Mouse (Mus musculus): ENCODE data around the gene Dnajb4. TPM values are rescaled to one million over a fixed set of nuclear protein-coding genes. Genes with fewer than 3 reads are reported as not detected.

Gene Dnajb4
- polyA plus RNA-seq, 1 experiment from 2014 or later, result 26.5 TPM

- ATAC-seq (ENCODE audit: insufficient read depth, low FRiP score, low TSS enrichment) (no peak), DNase-seq (ENCODE audit: low spot score) (no peak)
- WGBS, result 50% methylated on average over 7 of the region's 7 CpGs
- Histone ChIP-seq H3K27ac (ENCODE audit: low read depth, low read length) (no peak overlapping the region), H3K4me1 (ENCODE audit: control insufficient read depth, insufficient read depth, low read length) (peaks cover 18% of the 10 kb centered on the region), H3K27me3 (ENCODE audit: control insufficient read depth, insufficient read depth, low read length) (no peaks in the 10 kb centered on the region), H3K4me3 (ENCODE audit: low read depth, low read length) (peak overlapping the region; percentile 97), H3K9me3 (ENCODE audit: control insufficient read depth, low read length) (no peaks in the 10 kb centered on the region), H3K4me2 (ENCODE audit: low read depth) (peak overlapping the region; percentile 58), H3K9ac (ENCODE audit: low read length) (peak overlapping the region; percentile 100), H3K36me3 (ENCODE audit: control insufficient read depth, insufficient read depth, low read length) (no peaks in the 10 kb centered on the region)
Observed at GRCm38 (mm10) chr3:152211731-152212279, 1.7 kb upstream of the Dnajb4 start.

- Histone ChIP-seq H3K9me3 (ENCODE audit: control insufficient read depth, low read length) (no peaks in the 10 kb centered on the region), H3K9ac (ENCODE audit: low read length) (peak overlapping the region; percentile 100), H3K4me1 (ENCODE audit: control insufficient read depth, insufficient read depth, low read length) (peaks cover 18% of the 10 kb centered on the region), H3K36me3 (ENCODE audit: control insufficient read depth, insufficient read depth, low read length) (no peaks in the 10 kb centered on the region), H3K4me3 (ENCODE audit: low read depth, low read length) (peak overlapping the region; percentile 97), H3K27ac (ENCODE audit: low read depth, low read length) (peak overlapping the region; percentile 100), H3K4me2 (ENCODE audit: low read depth) (peak overlapping the region; percentile 58), H3K27me3 (ENCODE audit: control insufficient read depth, insufficient read depth, low read length) (no peaks in the 10 kb centered on the region)
- DNase-seq (ENCODE audit: low spot score), result peak; percentile 79
- ATAC-seq (ENCODE audit: insufficient read depth, low FRiP score, low TSS enrichment), result peak; percentile 70
- WGBS, result 0% methylated on average over 50 of the region's 68 CpGs
Observed at GRCm38 (mm10) chr3:152210728-152211391, 758 bp upstream of the Dnajb4 start.

- Histone ChIP-seq H3K27ac (ENCODE audit: low read depth, low read length) (peak overlapping the region; percentile 100), H3K9ac (ENCODE audit: low read length) (peak overlapping the region; percentile 100), H3K9me3 (ENCODE audit: control insufficient read depth, low read length) (no peaks in the 10 kb centered on the region), H3K27me3 (ENCODE audit: control insufficient read depth, insufficient read depth, low read length) (no peaks in the 10 kb centered on the region), H3K4me2 (ENCODE audit: low read depth) (peak overlapping the region; percentile 81), H3K36me3 (ENCODE audit: control insufficient read depth, insufficient read depth, low read length) (no peaks in the 10 kb centered on the region), H3K4me3 (ENCODE audit: low read depth, low read length) (peak overlapping the region; percentile 97), H3K4me1 (ENCODE audit: control insufficient read depth, insufficient read depth, low read length) (peaks cover 18% of the 10 kb centered on the region)
- DNase-seq (ENCODE audit: low spot score), result peak; percentile 58
- WGBS, result 9% methylated on average over 25 of the region's 25 CpGs
- ATAC-seq (ENCODE audit: insufficient read depth, low FRiP score, low TSS enrichment), result peak; percentile 36
Observed at GRCm38 (mm10) chr3:152209177-152209966, 730 bp downstream of the Dnajb4 start.

GRCm38 (mm10) chr3:152208096-152208885 lies 1.8 kb downstream of the Dnajb4 start:
- no peaks in the 10 kb centered on the region for H3K36me3 ChIP-seq (ENCODE audit: control insufficient read depth, insufficient read depth, low read length)
- no peak overlapping the region for H3K27ac ChIP-seq (ENCODE audit: low read depth, low read length)
- ATAC-seq (ENCODE audit: insufficient read depth, low FRiP score, low TSS enrichment) (no peak), DNase-seq (ENCODE audit: low spot score) (no peak)
- H3K4me1 ChIP-seq (ENCODE audit: control insufficient read depth, insufficient read depth, low read length), result peaks cover 18% of the 10 kb centered on the region
- H3K4me3 ChIP-seq (ENCODE audit: low read depth, low read length), result no peak overlapping the region
- no peaks in the 10 kb centered on the region for H3K9me3 ChIP-seq (ENCODE audit: control insufficient read depth, low read length)
- H3K4me2 ChIP-seq (ENCODE audit: low read depth), result no peak overlapping the region; the same call in 1 of the 2 replicates
- no peak overlapping the region for H3K9ac ChIP-seq (ENCODE audit: low read length)
- no peaks in the 10 kb centered on the region for H3K27me3 ChIP-seq (ENCODE audit: control insufficient read depth, insufficient read depth, low read length)
- 91% methylated on average over 7 of the region's 7 CpGs for WGBS

- ATAC-seq (ENCODE audit: insufficient read depth, low FRiP score, low TSS enrichment) (no peak), DNase-seq (ENCODE audit: low spot score) (no peak)
- no peaks in the 10 kb centered on the region for H3K9me3 ChIP-seq (ENCODE audit: control insufficient read depth, low read length)
- no peaks in the 10 kb centered on the region for H3K27me3 ChIP-seq (ENCODE audit: control insufficient read depth, insufficient read depth, low read length)
- no peak overlapping the region for H3K4me2 ChIP-seq (ENCODE audit: low read depth)
- H3K4me1 ChIP-seq (ENCODE audit: control insufficient read depth, insufficient read depth, low read length), result peaks cover 10% of the 10 kb centered on the region
- H3K9ac ChIP-seq (ENCODE audit: low read length), result no peak overlapping the region
- WGBS, result 94% methylated on average over 4 of the region's 4 CpGs
- no peaks in the 10 kb centered on the region for H3K36me3 ChIP-seq (ENCODE audit: control insufficient read depth, insufficient read depth, low read length)
- no peak overlapping the region for H3K27ac ChIP-seq (ENCODE audit: low read depth, low read length)
- no peak overlapping the region for H3K4me3 ChIP-seq (ENCODE audit: low read depth, low read length)
Observed at GRCm38 (mm10) chr3:152207156-152207555, 2.9 kb downstream of the Dnajb4 start.

- no peak overlapping the region for H3K9ac ChIP-seq (ENCODE audit: low read length)
- H3K27ac ChIP-seq (ENCODE audit: low read depth, low read length), result no peak overlapping the region
- ATAC-seq (ENCODE audit: insufficient read depth, low FRiP score, low TSS enrichment) (no peak), DNase-seq (ENCODE audit: low spot score) (no peak)
- H3K4me2 ChIP-seq (ENCODE audit: low read depth), result no peak overlapping the region
- H3K27me3 ChIP-seq (ENCODE audit: control insufficient read depth, insufficient read depth, low read length), result no peaks in the 10 kb centered on the region
- no peak overlapping the region for H3K4me3 ChIP-seq (ENCODE audit: low read depth, low read length)
- peaks cover 7% of the 10 kb centered on the region; the same call in 1 of the 2 replicates for H3K4me1 ChIP-seq (ENCODE audit: control insufficient read depth, insufficient read depth, low read length)
- no peaks in the 10 kb centered on the region for H3K36me3 ChIP-seq (ENCODE audit: control insufficient read depth, insufficient read depth, low read length)
- no peaks in the 10 kb centered on the region for H3K9me3 ChIP-seq (ENCODE audit: control insufficient read depth, low read length)
- WGBS, result 92% methylated on average over 3 of the region's 3 CpGs
Observed at GRCm38 (mm10) chr3:152204577-152204976, 5.5 kb downstream of the Dnajb4 start.

- Histone ChIP-seq H3K4me3 (ENCODE audit: low read depth, low read length) (no peak overlapping the region), H3K9me3 (ENCODE audit: control insufficient read depth, low read length) (no peaks in the 10 kb centered on the region), H3K27me3 (ENCODE audit: control insufficient read depth, insufficient read depth, low read length) (no peaks in the 10 kb centered on the region), H3K9ac (ENCODE audit: low read length) (no peak overlapping the region), H3K27ac (ENCODE audit: low read depth, low read length) (no peak overlapping the region), H3K4me1 (ENCODE audit: control insufficient read depth, insufficient read depth, low read length) (peaks cover 4% of the 10 kb centered on the region; the same call in 1 of the 2 replicates), H3K36me3 (ENCODE audit: control insufficient read depth, insufficient read depth, low read length) (no peaks in the 10 kb centered on the region), H3K4me2 (ENCODE audit: low read depth) (no peak overlapping the region)
- DNase-seq (ENCODE audit: low spot score) (no peak), ATAC-seq (ENCODE audit: insufficient read depth, low FRiP score, low TSS enrichment) (no peak)
- 69% methylated on average over 3 of the region's 3 CpGs for WGBS
Observed at GRCm38 (mm10) chr3:152203996-152204395, 6.1 kb downstream of the Dnajb4 start.

- ATAC-seq (ENCODE audit: insufficient read depth, low FRiP score, low TSS enrichment) (no peak), DNase-seq (ENCODE audit: low spot score) (no peak)
- no peaks in the 10 kb centered on the region for H3K9me3 ChIP-seq (ENCODE audit: control insufficient read depth, low read length)
- H3K27me3 ChIP-seq (ENCODE audit: control insufficient read depth, insufficient read depth, low read length), result no peaks in the 10 kb centered on the region
- no peak overlapping the region for H3K4me3 ChIP-seq (ENCODE audit: low read depth, low read length)
- no peak overlapping the region for H3K9ac ChIP-seq (ENCODE audit: low read length)
- H3K4me2 ChIP-seq (ENCODE audit: low read depth), result no peak overlapping the region
- no peak overlapping the region for H3K27ac ChIP-seq (ENCODE audit: low read depth, low read length)
- 92% methylated on average over 6 of the region's 6 CpGs for whole genome bisulfite sequencing
- no peaks in the 10 kb centered on the region for H3K36me3 ChIP-seq (ENCODE audit: control insufficient read depth, insufficient read depth, low read length)
- H3K4me1 ChIP-seq (ENCODE audit: control insufficient read depth, insufficient read depth, low read length), result peaks cover under 1% of the 10 kb centered on the region; the same call in 1 of the 2 replicates
Observed at GRCm38 (mm10) chr3:152203411-152203810, 6.7 kb downstream of the Dnajb4 start.
